Mouse (Mus musculus) hindbrain, embryonic 10.5 days (tissue): ENCODE data around the gene Lcmt1. TPM values are rescaled to one million over a fixed set of nuclear protein-coding genes. Genes with fewer than 3 reads are reported as not detected.

Experiments
- DNase-seq: peaks from one replicate; pipeline ENCODE4 v3.0.0-alpha.2; 2017; ENCODE audit warnings: low spot score
- H3K27ac ChIP-seq: fragments of 300-500 bp; sonication (generic); 2 replicates; pipeline ENCODE4 v1.5.1; 2016; ENCODE audit warnings: mild to moderate bottlenecking, moderate library complexity
- H3K27me3 ChIP-seq: fragments of 300-500 bp; sonication (generic); 2 replicates; pipeline ENCODE4 v1.6.1; 2016; ENCODE audit warnings: mild to moderate bottlenecking; ENCODE audit not compliant: poor library complexity, insufficient read depth, severe bottlenecking
- H3K36me3 ChIP-seq: fragments of 300-500 bp; sonication (generic); 2 replicates; pipeline ENCODE4 v1.6.1; 2016; ENCODE audit warnings: mild to moderate bottlenecking, moderate library complexity
- H3K4me1 ChIP-seq: fragments of 300-500 bp; sonication (generic); replicated peaks from 2 replicates; pipeline ENCODE4 v1.6.1; 2016; ENCODE audit warnings: mild to moderate bottlenecking
- H3K4me3 ChIP-seq: fragments of 300-500 bp; sonication (generic); 2 replicates; pipeline ENCODE4 v1.5.1; 2016; ENCODE audit warnings: mild to moderate bottlenecking, moderate library complexity
- H3K9me3 ChIP-seq: fragments of 300-500 bp; sonication (generic); 2 replicates; pipeline ENCODE4 v1.6.1; 2016; ENCODE audit warnings: mild to moderate bottlenecking, moderate library complexity
- WGBS: fragments of 180-500 bp; shearing (Covaris S2); methylation state at CpG from one replicate; pipeline ENCODE4 v1.1.7; 2016; 5-methylcytosine and 5-hydroxymethylcytosine counted together
- polyA plus RNA-seq: library from polyadenylated mRNA; unstranded; fragments of >200 nt; fragmentation: Nextera tagmentation; extraction: Ambion mirVana; gene quantifications from 2 replicates; pipeline ENCODE4 v1.2.1, GENCODE M21; 2016

Lcmt1 gene
- polyA plus RNA-seq, 1 experiment from 2014 or later, result 57.9 TPM

DNA sequence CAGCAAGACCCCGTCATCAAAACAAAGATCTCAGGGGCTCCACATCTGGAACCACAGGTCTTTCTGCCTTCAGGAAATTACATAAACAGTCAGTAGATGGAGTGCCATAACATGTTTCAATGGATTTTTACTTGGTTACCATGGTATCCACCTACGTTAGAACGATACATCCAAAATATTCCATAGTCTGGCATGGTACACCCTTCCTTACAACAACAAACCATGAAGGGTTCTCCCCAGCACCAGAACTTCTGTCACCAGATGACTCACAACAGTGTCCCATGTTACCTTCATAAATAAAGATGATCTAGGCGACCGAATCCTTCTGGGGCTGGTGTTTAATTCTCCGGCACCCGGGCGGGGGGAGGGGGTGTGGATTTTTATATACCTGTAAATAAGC, 5.6 kb upstream of the Lcmt1 start:
- Histone ChIP-seq H3K27me3 (no peaks in the 10 kb centered on the region), H3K27ac (no peak overlapping the region), H3K9me3 (no peaks in the 10 kb centered on the region), H3K36me3 (peaks cover 10% of the 10 kb centered on the region; the same call in 1 of the 2 replicates), H3K4me1 (peaks cover 40% of the 10 kb centered on the region), H3K4me3 (no peak overlapping the region)
- no peak for DNase-seq
- WGBS, result 90% methylated on average over 8 of the region's 8 CpGs

DNA sequence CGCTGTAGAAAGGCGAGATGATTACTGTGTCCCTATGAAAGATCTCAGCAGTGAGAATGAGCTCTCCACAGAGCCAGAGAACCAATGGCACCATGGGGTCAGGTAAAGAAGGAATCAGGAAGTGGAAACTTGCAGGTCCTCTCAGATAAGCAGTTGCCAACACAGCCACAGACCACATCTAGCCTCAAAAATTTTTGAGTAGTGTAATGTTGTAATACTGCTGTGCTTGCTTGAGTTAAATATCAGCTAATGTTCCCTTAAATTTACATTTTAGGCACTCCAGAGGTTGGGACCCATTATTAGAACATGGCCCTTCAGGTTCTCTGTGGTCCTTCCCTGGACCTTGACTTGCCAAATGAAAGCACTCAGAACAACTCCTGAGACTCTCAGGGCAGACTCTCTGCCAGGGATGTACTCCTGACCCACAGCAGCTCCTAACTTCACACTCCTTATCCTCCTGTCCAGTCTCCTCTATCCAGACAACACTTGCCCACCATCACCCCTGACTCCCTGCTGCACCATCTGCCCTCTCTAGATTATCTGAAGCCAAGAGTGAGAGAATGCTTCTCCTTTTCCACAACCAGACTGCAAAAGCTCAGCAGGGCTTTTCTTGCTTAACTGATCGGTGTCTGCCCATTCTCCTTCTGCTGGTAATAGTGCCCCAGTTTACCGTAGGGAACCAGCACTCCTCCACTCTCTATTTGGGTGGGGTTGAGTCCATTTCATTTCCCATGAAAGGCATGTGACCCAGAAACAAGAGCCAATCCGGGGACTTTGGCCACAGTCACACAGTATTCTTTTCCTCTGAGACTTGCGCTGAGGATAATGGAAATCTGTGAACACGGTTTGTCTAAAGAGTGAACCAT, 3.5 kb upstream of the Lcmt1 start:
- WGBS, result 87% methylated on average over 7 of the region's 7 CpGs
- Histone ChIP-seq H3K4me1 (peaks cover 46% of the 10 kb centered on the region), H3K4me3 (no peak overlapping the region), H3K36me3 (peaks cover 10% of the 10 kb centered on the region; the same call in 1 of the 2 replicates), H3K9me3 (no peaks in the 10 kb centered on the region), H3K27me3 (no peaks in the 10 kb centered on the region), H3K27ac (no peak overlapping the region)
- no peak for DNase-seq

DNA sequence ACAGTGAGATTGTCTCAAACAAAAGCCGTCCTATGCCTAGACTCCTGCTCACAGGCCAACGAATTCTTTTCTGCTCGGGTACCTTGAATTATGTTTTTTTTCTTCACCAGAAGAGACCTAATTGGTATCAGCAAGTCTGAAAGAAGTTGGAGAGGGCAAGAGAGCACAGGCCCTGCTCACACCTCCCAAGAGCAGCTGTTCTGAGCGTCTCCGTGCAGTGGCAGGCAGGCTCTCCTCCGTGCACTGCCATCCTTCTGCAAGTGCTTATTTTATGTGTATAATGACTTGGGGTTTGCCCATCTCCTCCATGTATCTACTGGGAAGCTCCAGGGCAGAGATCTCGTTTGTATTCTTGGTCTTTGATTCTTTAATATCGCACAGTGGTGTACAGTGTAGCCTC, 2.8 kb upstream of the Lcmt1 start:
- no peak overlapping the region for H3K27ac ChIP-seq
- 87% methylated on average over 8 of the region's 8 CpGs for WGBS
- no peak overlapping the region for H3K4me3 ChIP-seq

DNA sequence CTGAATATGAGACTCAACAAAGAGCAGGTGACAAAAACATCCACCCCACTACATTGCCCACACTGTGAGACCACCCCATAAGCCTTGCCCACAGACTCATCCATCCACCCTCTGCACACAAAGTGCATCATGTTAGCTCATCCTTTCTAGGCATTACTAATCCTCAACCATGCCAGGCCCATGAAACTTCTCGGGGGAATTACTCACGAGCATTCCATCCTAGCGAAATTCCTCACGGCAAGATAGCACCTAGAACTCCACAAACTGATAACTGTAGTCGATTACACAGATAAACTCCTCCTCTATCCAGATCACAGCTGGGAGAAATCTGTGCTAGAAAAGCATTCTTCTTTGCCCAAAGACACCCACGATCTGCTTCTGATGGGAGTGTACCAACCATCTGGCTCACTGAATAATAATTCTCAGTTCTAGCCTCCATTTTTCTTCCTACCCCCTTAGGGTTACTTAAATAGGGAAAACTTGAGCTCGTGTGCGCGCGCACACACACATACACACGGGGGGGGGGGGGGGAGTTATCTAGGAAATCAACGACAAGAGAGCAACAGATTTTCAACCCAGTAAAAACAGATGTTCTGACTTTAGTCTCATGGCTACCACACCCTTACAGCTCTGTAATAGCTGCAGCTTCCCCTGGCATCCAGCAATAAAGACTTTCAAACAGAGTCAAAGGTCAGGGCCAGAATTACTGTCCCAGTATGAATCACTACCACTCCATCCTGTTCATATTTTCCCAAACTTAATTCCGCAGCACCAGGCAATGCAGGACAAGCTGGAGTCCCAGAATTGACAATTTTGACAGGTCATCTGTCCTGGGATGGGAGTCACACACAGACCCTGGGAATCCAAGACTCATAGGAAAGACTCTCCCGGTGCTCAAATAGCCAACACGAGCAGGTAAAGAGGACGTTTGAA, 2.1 kb upstream of the Lcmt1 start:
- Histone ChIP-seq H3K27me3 (no peaks in the 10 kb centered on the region), H3K4me3 (peak overlapping the region; percentile 82), H3K36me3 (peaks cover 10% of the 10 kb centered on the region; the same call in 1 of the 2 replicates), H3K4me1 (peaks cover 46% of the 10 kb centered on the region), H3K9me3 (no peaks in the 10 kb centered on the region), H3K27ac (no peak overlapping the region)
- 88% methylated on average over 16 of the region's 16 CpGs for WGBS
- DNase-seq, result no peak

More for the DNA sequence above, 2.8 kb upstream of the Lcmt1 start:
- H3K4me1 ChIP-seq, result peaks cover 46% of the 10 kb centered on the region
- no peak for DNase-seq
- no peaks in the 10 kb centered on the region for H3K9me3 ChIP-seq
- peaks cover 10% of the 10 kb centered on the region; the same call in 1 of the 2 replicates for H3K36me3 ChIP-seq
- H3K27me3 ChIP-seq, result no peaks in the 10 kb centered on the region

DNA sequence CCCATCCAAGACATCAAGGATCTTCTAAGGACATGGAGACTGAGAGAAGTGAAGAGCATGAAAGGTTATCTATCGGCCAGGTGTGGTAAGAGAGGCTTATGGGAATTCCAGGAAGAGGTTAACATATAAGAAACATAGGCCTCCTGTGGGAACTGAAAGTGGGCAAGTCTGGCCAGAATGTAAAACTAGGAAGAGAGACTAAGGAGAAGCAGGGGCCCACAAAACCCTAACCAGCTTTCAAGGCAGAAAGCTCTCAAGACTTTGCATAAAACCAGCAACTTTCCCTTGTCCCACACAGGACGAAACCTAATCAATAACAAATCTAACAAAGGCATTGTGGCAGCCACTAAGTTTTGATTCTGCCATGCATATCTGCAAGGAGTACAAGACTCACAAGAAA, 1.4 kb upstream of the Lcmt1 start:
- WGBS, result 75% methylated on average over 2 of the region's 2 CpGs
- no peak for DNase-seq
- Histone ChIP-seq H3K27ac (no peak overlapping the region), H3K9me3 (no peaks in the 10 kb centered on the region), H3K27me3 (no peaks in the 10 kb centered on the region), H3K4me3 (peak overlapping the region; percentile 82), H3K36me3 (peaks cover 10% of the 10 kb centered on the region; the same call in 1 of the 2 replicates), H3K4me1 (peaks cover 46% of the 10 kb centered on the region)

DNA sequence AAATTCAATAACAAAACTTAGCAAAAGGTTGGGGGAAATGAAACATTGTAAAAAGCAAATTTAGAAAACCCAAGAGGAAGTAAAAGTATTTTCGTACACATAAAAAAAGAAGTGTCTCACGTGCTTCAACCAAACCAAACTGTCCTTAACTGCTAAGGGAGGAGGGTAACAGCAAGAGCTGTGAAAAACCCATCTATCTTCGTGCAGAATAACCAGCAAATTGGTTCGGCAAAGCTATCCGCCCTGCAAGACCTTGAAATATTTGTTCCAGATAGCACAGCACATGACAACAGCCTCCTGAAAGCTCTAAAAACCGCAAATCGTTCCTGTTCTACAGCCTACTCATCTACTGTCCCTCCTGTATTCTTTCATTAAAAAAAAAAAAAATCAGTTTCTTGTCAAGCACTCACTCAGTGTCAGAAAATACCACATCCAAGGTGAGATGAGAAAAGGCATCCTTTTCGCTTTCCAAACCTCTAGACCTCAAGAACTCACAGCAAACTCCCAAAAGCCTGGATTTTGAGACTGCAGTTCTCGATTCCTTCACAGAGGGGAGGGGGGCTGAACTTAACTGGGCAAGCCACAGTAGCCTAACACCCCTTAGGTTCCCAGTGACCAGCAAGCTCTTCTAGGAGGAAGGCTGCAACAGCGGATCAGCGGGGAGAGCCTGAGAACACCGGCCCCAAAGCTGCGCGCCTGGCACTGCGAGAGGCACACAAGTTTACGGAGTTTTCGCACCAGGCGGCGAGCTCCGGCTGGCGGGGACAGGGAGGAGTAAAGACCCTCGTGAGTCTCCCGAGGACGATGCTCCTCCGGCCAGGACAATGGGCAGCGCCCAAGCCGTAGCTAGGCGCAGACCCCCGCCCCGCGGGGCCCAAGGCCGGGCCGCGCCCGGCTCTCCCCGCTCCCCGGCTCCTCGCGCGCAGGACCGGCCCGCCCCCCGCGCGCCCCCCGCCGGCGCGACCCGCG, 522 bp upstream of the Lcmt1 start:
- peak overlapping the region; percentile 97 for H3K27ac ChIP-seq
- peak overlapping the region; percentile 82 for H3K4me3 ChIP-seq
- no peak for DNase-seq
- peaks cover 10% of the 10 kb centered on the region; the same call in 1 of the 2 replicates for H3K36me3 ChIP-seq
- WGBS, result 4% methylated on average over 51 of the region's 51 CpGs
- peaks cover 46% of the 10 kb centered on the region for H3K4me1 ChIP-seq
- no peaks in the 10 kb centered on the region for H3K9me3 ChIP-seq
- H3K27me3 ChIP-seq, result no peaks in the 10 kb centered on the region

DNA sequence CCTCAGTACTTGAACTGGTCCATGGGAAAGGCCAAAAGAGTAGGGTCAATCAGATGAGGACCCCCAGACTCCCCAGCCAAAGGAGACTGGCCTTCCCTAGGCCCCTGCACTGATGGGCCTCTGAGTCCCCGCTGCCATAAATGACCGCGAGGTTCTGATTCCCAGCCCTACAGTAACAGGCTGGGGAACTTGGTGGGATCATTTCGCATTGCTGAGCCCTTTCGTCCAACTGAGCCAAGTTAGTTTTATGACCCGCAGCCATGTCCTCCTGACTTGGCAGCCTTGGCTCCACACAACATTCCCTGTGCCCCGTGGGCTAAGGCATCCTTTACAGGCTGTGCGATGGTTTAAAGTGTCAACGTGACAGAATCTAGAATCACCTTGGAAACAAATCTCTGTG, 1.1 kb downstream of the Lcmt1 start:
- no peaks in the 10 kb centered on the region for H3K9me3 ChIP-seq
- peak overlapping the region; percentile 82 for H3K4me3 ChIP-seq
- DNase-seq, result no peak
- 48% methylated on average over 9 of the region's 9 CpGs for WGBS
- peaks cover under 1% of the 10 kb centered on the region; the same call in 1 of the 2 replicates for H3K36me3 ChIP-seq
- H3K27ac ChIP-seq, result peak overlapping the region; percentile 97
- H3K27me3 ChIP-seq, result no peaks in the 10 kb centered on the region
- peaks cover 43% of the 10 kb centered on the region for H3K4me1 ChIP-seq

DNA sequence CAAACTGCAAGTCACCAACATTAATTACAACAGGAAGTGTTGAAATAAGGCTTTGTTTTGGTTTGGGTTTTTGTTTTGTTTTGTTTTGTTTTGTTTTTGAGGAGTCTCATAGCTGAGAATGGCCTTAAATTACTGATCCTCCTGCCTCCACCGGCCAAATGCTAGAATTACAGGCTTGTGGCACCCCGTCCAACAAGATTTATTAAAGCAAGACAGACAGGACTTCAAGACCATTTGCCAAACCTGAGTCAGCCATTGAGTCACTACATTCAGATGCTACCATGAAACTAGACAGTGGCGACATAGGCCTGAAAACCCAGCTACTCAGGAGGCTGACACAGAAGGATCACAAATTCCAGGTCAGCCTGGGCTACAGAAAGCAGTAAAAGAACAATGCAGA, 1.9 kb downstream of the Lcmt1 start:
- Histone ChIP-seq H3K27me3 (no peaks in the 10 kb centered on the region), H3K27ac (no peak overlapping the region), H3K9me3 (no peaks in the 10 kb centered on the region), H3K36me3 (no peaks in the 10 kb centered on the region), H3K4me1 (peaks cover 36% of the 10 kb centered on the region), H3K4me3 (no peak overlapping the region)
- DNase-seq, result no peak
- 65% methylated on average over 3 of the region's 3 CpGs for WGBS

DNA sequence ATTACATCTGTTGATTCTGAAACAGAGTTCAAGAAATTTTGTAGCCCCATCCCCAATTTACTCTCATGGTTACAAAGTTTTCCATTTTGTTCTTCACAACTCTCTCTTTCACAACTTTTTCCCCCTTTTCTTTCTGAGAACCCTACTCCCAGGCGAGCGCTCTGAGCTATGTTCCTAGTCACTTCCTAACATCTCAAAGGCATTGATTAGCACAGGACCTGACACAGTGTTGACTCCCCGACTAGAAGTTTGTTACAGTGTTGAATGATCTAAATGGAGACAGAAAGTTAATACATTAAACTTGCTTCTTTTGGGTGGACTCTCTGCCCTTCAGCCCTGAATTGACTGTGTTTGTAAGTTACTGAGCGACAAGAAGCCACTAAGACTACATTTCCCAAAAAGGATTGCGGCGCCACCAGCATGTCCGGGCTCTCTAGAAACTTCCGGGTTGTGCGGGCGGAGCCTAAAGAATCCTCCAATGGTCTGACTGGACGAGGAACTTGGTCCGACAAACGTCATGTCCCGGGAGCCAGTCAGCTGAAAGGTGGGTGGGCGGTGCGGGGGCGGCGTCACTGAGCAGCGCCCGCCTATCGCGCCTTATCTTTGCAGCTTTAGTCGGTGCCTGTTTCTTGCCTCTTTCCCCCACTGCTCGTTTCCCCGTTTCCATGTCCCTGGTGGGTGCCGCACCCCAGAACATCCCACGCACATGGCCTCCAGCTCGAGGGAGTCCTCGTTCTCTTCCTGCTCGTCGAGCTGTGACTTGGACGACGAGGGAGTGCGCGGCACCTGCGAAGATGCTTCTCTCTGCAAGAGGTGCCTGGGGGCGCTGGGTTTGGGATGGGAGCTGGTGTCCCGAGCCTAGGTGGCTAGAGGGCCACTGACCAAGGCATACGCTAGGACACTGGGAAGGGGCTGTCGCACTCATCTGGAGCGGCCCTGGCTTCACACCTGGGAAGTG, 8.1 kb downstream of the Lcmt1 start:
- H3K27ac ChIP-seq, result peak overlapping the region; percentile 86

DNA sequence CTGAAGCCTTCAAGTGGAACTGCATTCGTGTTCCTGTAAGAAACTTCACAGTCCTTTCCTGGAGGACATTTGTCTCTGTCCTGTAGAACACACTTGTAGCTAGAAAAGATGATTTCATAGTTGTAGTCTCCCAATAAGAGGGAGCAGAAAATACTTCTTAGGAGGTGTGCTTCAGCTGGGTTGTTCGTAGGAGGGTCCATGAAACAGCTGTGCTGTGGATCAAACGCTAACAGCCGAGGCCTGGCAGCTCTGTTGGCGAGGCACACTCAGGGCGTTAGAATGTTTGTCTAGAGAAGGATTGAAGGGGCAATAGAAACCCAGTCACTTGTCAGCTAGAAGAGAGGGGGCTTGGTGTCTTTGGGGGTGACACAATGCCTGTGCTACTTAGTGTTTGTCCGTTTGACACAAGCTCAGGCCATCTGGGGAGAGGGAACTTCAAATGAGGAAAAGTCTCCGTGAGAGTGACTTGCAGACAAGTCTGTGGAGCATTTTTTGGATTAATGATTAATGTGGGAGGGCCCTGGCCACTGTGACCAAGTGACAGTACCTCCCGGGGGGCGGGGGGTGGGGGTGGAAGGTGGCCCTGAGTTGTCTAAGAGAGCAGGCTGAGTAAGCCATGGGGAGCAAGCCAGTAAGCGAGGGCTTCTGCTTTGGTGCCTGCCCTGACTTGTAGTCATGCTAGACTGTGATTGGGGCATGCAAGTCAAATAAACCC, 16.3 kb downstream of the Lcmt1 start:
- Histone ChIP-seq H3K4me3 (no peak overlapping the region), H3K27ac (no peak overlapping the region), H3K27me3 (no peaks in the 10 kb centered on the region), H3K4me1 (no peaks in the 10 kb centered on the region), H3K9me3 (no peaks in the 10 kb centered on the region), H3K36me3 (peaks cover 58% of the 10 kb centered on the region)
- no peak for DNase-seq
- WGBS, result 82% methylated on average over 11 of the region's 11 CpGs

More for the DNA sequence above, 8.1 kb downstream of the Lcmt1 start:
- DNase-seq, result peak; percentile 96
- Histone ChIP-seq H3K27me3 (no peaks in the 10 kb centered on the region), H3K4me1 (peaks cover 19% of the 10 kb centered on the region), H3K4me3 (peak overlapping the region; percentile 83), H3K36me3 (0 out of 2 replicates have a peak, but pooled peaks cover 2% of the 10 kb centered on the region), H3K9me3 (no peaks in the 10 kb centered on the region)
- 4% methylated on average over 41 of the region's 41 CpGs for WGBS
